Mouse (Mus musculus): ENCODE results near the gene 4921524J17Rik.

Gene 4921524J17Rik

DNA sequence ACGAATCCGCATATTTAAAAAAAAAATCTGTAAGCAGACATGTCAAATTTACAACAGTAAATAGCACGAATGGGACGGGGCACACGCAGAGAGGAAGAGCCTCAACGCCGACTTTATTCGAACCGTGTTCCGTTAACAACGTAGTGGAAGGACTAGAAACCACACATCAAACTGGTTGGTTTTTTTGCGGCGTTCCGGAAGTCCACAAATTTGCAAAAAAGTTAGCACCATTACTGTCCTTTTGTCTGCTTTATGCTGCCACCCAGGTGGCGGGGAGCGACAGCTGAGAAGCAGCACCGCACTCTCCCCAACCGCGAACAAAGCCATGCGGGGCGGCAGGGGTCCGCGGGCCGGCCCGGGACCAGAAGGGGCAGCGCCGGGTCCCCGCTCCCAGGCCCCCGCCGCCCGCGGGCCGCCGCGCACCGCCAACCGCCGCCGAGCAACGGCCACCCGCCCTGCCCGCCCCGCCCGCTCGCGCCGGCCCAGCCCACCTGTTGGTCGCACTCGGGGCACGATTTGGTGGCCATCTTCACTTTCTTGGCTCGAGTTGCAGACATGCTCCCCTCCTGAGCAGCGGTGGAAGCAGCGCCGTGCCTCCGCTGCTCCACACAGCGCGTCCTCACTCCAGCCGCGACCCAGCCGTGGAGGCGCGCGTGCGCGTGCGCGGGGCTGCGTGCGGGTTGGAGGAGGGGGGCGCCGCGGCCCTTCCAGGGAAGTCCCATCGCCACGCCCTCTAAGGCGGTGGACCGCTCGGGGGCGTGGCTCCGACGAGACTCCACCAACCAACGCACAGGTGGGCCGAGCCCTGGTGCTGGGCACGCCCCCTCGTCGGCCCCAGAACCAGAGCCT lies at the start of gene 4921524J17Rik:
4921524J17Rik (minus strand) TSS at position 666 of the 849 bp plus-strand sequence.
- DNase-seq (ENCODE audit: low spot score), result peak; percentile 99

DNA sequence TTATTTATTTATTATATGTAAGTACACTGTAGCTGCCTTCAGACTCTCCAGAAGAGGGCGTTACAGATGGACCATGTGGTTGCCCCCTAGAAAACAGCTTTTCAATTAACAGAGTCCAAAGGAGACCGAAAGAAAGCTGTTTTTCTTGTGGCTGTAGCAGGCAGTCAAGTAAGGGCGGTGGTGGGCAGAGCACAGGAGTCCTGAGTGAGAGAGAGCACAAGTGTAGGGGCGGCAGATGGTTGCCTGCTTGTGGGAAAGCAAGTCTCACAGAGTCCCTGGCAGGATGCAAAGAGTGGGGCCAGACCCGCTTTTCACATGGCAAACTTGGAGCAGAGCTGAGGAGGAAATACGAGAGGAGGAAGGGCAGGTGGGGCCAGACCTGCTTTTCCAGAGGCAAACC lies 49.8 kb upstream of the 4921524J17Rik start:
- DNase-seq (ENCODE audit: low spot score), result no peak

DNA sequence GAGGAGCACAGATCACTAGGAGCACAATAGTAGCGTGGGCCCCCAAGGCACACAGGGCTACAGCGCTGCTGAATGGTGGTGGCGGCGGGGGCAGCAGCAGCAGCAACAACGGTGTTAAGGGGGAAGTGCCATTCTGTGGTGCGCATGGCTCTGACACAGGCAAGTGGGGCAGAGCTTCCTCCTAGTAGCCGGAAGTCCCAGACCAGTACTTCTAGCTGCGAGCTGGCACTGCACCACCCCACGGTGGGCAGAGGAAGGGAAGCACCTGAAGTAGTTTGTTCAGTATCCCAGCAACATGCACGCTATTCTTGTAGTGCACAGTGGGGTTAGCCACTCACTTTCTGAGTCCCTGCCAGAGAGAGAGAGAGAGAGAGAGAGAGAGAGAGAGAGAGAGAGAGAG lies 49.3 kb upstream of the 4921524J17Rik start:
- no peak for DNase-seq (ENCODE audit: low spot score)

DNA sequence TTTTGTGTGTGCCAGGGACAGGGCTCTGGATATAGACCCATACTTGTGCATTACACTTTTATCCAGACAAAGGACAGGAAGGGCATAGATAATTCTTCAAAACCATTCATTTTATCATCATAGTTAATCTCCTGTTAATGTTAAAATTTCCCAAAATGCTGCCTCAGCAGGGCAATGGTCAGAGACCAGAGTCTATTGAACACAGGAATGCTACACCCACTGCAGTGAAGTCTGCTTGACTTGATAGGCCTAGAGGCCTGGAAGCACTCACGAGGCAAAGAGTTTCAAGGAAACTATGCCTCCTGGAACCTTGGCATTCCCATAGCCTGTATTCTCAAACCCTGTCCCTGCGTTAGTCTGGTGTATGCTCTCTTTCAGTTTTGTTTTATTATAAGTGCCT lies 47.1 kb upstream of the 4921524J17Rik start:
- DNase-seq (ENCODE audit: low spot score), result no peak

- no peak for DNase-seq (ENCODE audit: low spot score)
Observed at GRCm38 (mm10) chr8:85478397-85478796, 45.8 kb upstream of the 4921524J17Rik start.

GRCm38 (mm10) chr8:85476970-85477545 lies 44.4 kb upstream of the 4921524J17Rik start:
- DNase-seq (ENCODE audit: low spot score), result no peak

- DNase-seq (ENCODE audit: low spot score), result no peak
Observed at GRCm38 (mm10) chr8:85474924-85475323, 42.3 kb upstream of the 4921524J17Rik start.

- no peak for DNase-seq (ENCODE audit: low spot score)
Observed at GRCm38 (mm10) chr8:85473246-85473645, 40.6 kb upstream of the 4921524J17Rik start.

GRCm38 (mm10) chr8:85472800-85473199 lies 40.2 kb upstream of the 4921524J17Rik start:
- DNase-seq (ENCODE audit: low spot score), result no peak

DNA sequence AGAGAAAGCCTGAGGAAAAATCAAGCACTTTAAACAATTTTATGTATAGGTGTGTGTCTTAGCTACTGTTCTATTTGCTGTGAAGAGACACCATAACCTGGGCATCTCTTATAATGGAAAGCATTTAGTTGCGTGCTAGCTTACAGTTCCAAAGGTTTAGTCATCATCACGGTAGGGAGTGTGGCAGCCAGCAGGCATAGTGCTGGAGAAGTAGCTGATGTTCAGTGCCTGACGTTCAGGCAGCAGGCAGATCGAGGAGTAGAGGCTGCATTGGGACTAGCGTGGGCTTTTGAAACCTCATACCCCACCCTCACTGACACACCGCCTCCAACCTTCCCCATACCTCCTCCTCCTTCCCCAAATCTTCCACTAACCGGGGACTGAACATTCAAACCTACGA lies 38.1 kb upstream of the 4921524J17Rik start:
- no peak for DNase-seq (ENCODE audit: low spot score)

- DNase-seq (ENCODE audit: low spot score), result no peak
Observed at GRCm38 (mm10) chr8:85466056-85466455, 33.4 kb upstream of the 4921524J17Rik start.

GRCm38 (mm10) chr8:85464316-85464715 lies 31.7 kb upstream of the 4921524J17Rik start:
- no peak for DNase-seq (ENCODE audit: low spot score)

DNA sequence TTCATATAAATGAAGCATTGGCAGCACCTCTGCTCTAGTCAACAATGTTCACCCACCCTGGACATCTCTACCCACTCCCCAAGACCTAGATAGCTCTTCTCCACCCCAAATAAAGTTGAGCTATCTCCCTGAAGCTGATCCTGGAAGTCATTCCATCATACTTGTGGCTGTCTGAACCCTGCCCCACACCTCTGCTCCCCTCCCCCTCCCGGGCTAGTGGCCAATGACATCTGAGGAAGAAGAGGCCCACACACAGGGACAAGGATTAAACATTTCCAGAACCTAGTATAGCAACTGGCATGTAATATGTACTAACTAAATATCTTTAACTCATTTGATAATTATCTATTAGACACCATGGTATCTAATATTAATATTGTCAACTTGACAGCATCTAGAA lies 29.8 kb upstream of the 4921524J17Rik start:
- no peak for DNase-seq (ENCODE audit: low spot score)

- DNase-seq (ENCODE audit: low spot score), result peak; percentile 35
Observed at GRCm38 (mm10) chr8:85461377-85461776, 28.7 kb upstream of the 4921524J17Rik start.

- no peak for DNase-seq (ENCODE audit: low spot score)
Observed at GRCm38 (mm10) chr8:85460804-85461203, 28.2 kb upstream of the 4921524J17Rik start.

DNA sequence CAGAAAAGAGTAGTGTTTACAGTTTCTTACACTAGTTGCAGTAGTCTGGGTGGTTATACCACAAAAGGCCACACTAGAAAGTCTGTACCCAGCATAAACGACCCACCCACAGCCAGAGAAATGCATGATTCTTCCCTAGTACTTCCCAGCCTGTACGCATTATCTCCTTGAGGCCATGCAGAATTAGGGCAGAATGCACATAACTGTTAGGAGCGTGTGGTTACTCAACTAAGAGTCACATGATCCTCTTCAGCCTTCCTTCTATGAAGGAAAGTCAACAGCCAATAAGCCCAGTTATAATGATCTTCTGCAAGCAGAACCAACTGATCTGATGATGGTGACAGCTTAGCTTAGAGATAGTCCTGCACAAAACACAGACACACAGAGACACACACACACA lies 26.9 kb upstream of the 4921524J17Rik start:
- no peak for DNase-seq (ENCODE audit: low spot score)

DNA sequence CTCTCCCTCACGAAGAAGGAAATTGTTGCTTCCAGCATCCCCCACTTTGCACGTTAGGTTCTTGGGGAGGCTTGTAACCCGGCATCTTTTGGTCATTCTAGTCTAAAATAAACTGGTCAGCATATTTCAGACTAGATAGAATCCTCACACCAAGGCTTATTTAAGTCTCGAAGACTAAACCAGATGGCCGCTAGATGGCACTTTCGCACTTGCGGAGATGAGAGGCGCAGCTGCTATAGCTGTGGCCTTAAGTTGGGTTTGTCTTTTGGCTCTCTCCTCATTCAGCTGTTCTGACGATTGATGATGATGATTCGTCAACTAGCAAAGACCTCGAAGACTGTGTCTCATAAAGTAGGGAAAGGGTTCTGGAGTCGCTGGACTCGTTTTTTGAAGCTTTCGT lies 23.9 kb upstream of the 4921524J17Rik start:
- peak; percentile 94 for DNase-seq (ENCODE audit: low spot score)

DNA sequence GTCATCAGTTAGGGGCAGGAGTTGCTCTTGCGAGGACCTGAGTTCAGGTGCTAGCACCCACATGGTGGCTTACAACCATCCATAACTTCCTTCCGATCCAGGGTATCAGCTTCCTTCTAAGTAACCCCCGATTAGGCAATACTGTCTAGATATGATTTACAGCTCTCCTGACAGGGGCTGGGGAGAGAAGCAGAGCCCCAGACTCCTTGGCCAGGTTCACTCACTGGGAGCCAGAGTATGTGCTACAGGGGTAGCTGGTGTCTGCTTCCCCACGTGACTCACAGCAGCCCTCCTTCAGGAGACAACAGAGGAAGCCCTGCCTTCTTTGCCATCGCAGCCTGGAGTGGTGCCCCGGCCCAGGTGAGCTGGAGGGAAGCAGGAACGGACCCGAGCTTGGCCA lies 22.1 kb upstream of the 4921524J17Rik start:
- DNase-seq (ENCODE audit: low spot score), result no peak

- DNase-seq (ENCODE audit: low spot score), result no peak
Observed at GRCm38 (mm10) chr8:85453256-85453655, 20.6 kb upstream of the 4921524J17Rik start.

- DNase-seq (ENCODE audit: low spot score), result no peak
Observed at GRCm38 (mm10) chr8:85452328-85452727, 19.7 kb upstream of the 4921524J17Rik start.

DNA sequence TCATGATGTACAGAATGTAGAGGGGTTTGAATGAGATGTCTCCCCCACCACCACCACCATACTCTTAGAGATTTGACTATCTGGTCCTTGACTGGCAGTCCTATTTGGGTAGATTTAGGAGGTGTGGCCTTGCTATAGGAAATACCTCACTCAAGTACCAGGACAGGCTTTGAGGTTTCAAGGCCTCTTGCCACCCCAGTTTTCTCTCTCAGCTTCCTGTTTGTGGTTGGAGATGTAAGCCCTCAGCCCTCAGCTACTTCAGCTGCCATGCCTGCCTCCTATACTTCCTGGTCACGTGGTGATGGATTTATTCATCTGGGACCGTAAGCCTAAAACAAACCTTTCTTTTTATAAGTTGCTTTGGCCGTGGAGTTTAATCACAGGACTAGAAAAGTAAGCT lies 17.7 kb upstream of the 4921524J17Rik start:
- no peak for DNase-seq (ENCODE audit: low spot score)

DNA sequence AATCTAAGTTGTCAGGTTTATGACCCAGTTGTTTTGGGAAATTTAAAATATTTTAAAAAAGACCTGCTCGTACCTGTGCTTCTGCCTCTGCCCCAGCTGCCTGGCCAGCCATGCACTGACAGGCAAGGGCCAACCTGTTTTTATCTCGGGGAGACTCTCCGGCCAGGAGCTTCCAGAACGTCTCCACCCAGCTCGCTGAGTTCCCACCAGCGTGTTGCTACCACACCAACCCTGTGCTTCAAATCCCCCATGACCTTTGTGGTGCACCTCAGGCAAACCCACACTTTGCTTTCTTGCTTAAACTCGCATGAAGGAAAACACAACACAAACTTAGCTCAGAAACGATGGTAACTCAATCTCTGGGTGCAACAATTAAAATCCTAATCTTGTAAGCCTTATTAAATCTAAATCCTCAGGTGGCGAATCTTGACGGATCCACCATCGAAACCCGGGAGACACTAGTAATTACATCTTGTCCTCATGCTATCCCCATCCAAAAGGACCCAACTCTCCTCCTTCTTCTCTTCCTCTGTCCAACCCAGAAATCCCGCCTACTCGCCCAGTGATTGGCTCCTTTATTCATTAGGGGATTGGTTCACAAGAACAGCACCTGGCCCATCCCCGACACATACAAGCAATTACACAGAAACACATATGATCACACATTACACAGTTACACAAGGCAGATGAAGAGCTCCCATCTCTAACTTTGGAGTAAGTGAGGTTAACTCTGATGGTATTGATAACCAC lies 13.5 kb upstream of the 4921524J17Rik start:
- DNase-seq (ENCODE audit: low spot score), result no peak

- no peak for DNase-seq (ENCODE audit: low spot score)
Observed at GRCm38 (mm10) chr8:85444092-85444491, 11.5 kb upstream of the 4921524J17Rik start.

Measured in embryo, embryonic 10.5 days (tissue).